Mouse (Mus musculus) CH12.LX (cell line): Measurements from ENCODE around the gene Rbm47. TPM values are rescaled to one million over a fixed set of nuclear protein-coding genes. Genes with fewer than 3 reads are reported as not detected.

Source experiments
- DNase-seq: peaks from one replicate; pipeline ENCODE4 v3.0.0-alpha.2; 2013; ENCODE audit errors: extremely low read depth
- H3K27ac ChIP-seq: 2 replicates; pipeline ENCODE4 v1.5.1; 2012; ENCODE audit warnings: low read depth, mild to moderate bottlenecking, control low read depth, moderate library complexity; ENCODE audit not compliant: insufficient read depth
- H3K27me3 ChIP-seq: replicated peaks from 2 replicates; pipeline ENCODE3; 2012; ENCODE audit warnings: inconsistent platforms
- H3K36me3 ChIP-seq, 2 experiments: replicated peaks in 1 of 2; 2 replicates each; pipeline versions ENCODE3 to v1.6.1; 2012; ENCODE audit warnings: inconsistent platforms in 1 of 2, low read length in 1 of 2, mild to moderate bottlenecking in 1 of 2, mixed read lengths in 1 of 2, moderate library complexity in 1 of 2; ENCODE audit not compliant: control insufficient read depth in 1 of 2, insufficient read depth in 1 of 2
- H3K4me1 ChIP-seq, 2 experiments: 2 replicates each; pipeline ENCODE4 v1.6.1; 2012; ENCODE audit warnings: inconsistent platforms in 1 of 2, moderate library complexity in 1 of 2; ENCODE audit not compliant: insufficient read depth in 2 of 2, control insufficient read depth in 1 of 2
- H3K4me2 ChIP-seq: 2 replicates; pipeline ENCODE4 v1.6.1; 2012; ENCODE audit warnings: low read depth, mild to moderate bottlenecking, control low read depth; ENCODE audit not compliant: poor library complexity, insufficient read depth, severe bottlenecking
- H3K4me3 ChIP-seq, 3 experiments: fragments of 150-350 bp in 1 of 3; sonication (generic) in 1 of 3; replicated peaks in 1 of 3; 2 replicates each; pipeline versions ENCODE3 to v1.5.1; 2011 to 2012; ENCODE audit warnings: low read depth in 2 of 3, low read length in 2 of 3, mild to moderate bottlenecking in 2 of 3, moderate library complexity in 2 of 3, control low read depth in 1 of 3, improper control_type of control experiment in 1 of 3, inconsistent platforms in 1 of 3, mixed read lengths in 1 of 3; ENCODE audit not compliant: poor library complexity in 1 of 3
- H3K79me2 ChIP-seq: replicated peaks from 2 replicates; pipeline ENCODE4 v1.6.1; 2012; ENCODE audit warnings: mild to moderate bottlenecking, moderate library complexity; ENCODE audit not compliant: control insufficient read depth, poor library complexity, insufficient read depth, severe bottlenecking; ENCODE audit errors: extremely low read depth
- H3K9ac ChIP-seq: 2 replicates; pipeline ENCODE4 v1.6.1; 2012; ENCODE audit warnings: low read depth, mild to moderate bottlenecking, control low read depth, moderate library complexity; ENCODE audit not compliant: insufficient read depth
- H3K9me3 ChIP-seq: replicated peaks from 2 replicates; pipeline ENCODE3; 2012; ENCODE audit warnings: low read length, inconsistent platforms, mixed read lengths
- BHLHE40 ChIP-seq: IDR thresholded peaks from 2 replicates; pipeline ENCODE4 v1.6.1; 2011; ENCODE audit warnings: mild to moderate bottlenecking, low read depth, low read length, improper control_type of control experiment
- EP300 ChIP-seq: IDR thresholded peaks from 2 replicates; pipeline ENCODE4 v1.6.1; 2011; ENCODE audit warnings: low read length, improper control_type of control experiment
- HCFC1 ChIP-seq: IDR thresholded peaks from 2 replicates; pipeline ENCODE4 v1.6.1; 2012; ENCODE audit warnings: low read depth, mild to moderate bottlenecking, inconsistent platforms, low read length, improper control_type of control experiment
- IRF4 ChIP-seq: IDR thresholded peaks from 2 replicates; pipeline ENCODE4 v1.6.1; 2014; ENCODE audit warnings: low read depth, mild to moderate bottlenecking, inconsistent platforms, low read length, improper control_type of control experiment
- JUN ChIP-seq: IDR thresholded peaks from 2 replicates; pipeline ENCODE4 v1.6.1; 2011; ENCODE audit warnings: low read depth, mild to moderate bottlenecking, low read length, improper control_type of control experiment, moderate library complexity; ENCODE audit not compliant: insufficient read depth
- KAT2A ChIP-seq: IDR thresholded peaks from 2 replicates; pipeline ENCODE4 v1.6.1; 2012; ENCODE audit warnings: low read length, improper control_type of control experiment, inconsistent platforms; ENCODE audit not compliant: insufficient replicate concordance
- MAFK ChIP-seq: IDR thresholded peaks from 2 replicates; pipeline ENCODE4 v1.6.1; 2011; ENCODE audit warnings: low read length, improper control_type of control experiment; ENCODE audit not compliant: insufficient replicate concordance
- MXI1 ChIP-seq: IDR thresholded peaks from 2 replicates; pipeline ENCODE4 v1.6.1; 2011; ENCODE audit warnings: mild to moderate bottlenecking, low read depth, low read length, improper control_type of control experiment
- MYC ChIP-seq: IDR thresholded peaks from 2 replicates; pipeline ENCODE4 v1.6.1; 2011; ENCODE audit warnings: low read depth, mild to moderate bottlenecking, improper control_type of control experiment, low read length
- NELFE ChIP-seq: IDR thresholded peaks from 2 replicates; pipeline ENCODE4 v1.6.1; 2011; ENCODE audit warnings: low read depth, low read length, improper control_type of control experiment
- NRF1 ChIP-seq: IDR thresholded peaks from 2 replicates; pipeline ENCODE4 v1.6.1; 2014; ENCODE audit warnings: low read depth, mild to moderate bottlenecking, inconsistent platforms, low read length, improper control_type of control experiment, moderate library complexity
- SIN3A ChIP-seq: IDR thresholded peaks from 2 replicates; pipeline ENCODE4 v1.6.1; 2012; ENCODE audit warnings: low read length, improper control_type of control experiment, inconsistent platforms
- TBP ChIP-seq: conservative IDR thresholded peaks from 2 replicates; pipeline ENCODE4 v1.6.1; 2011; ENCODE audit warnings: low read depth, low read length, improper control_type of control experiment
- UBTF ChIP-seq: IDR thresholded peaks from 2 replicates; pipeline ENCODE4 v1.6.1; 2012; ENCODE audit warnings: low read depth, mild to moderate bottlenecking, inconsistent platforms, low read length, improper control_type of control experiment, moderate library complexity
- USF1 ChIP-seq: IDR thresholded peaks from 2 replicates; pipeline ENCODE4 v1.6.1; 2014; ENCODE audit warnings: low read depth, mild to moderate bottlenecking, inconsistent platforms, low read length, improper control_type of control experiment
- dilution Hi-C: fragments of 300-500 bp; cut with MboI; formaldehyde crosslinking; loops from 2 replicates; pipeline ENCODE4 v1.14.3; 2020; ENCODE audit warnings: low sequenced_read_pairs; ENCODE audit not compliant: extremely low pct_unique_long_range_greater_than_20kb, extremely low pct_ligation_motif_present
- in situ Hi-C: fragments of 300-500 bp; cut with MboI; formaldehyde crosslinking; loops from 3 replicates; pipeline ENCODE4 v1.14.3; 2019; ENCODE audit warnings: low sequenced_read_pairs, low pct_ligation_motif_present, low pct_unique_long_range_greater_than_20kb, mixed read lengths
- polyA plus RNA-seq: library from polyadenylated mRNA; unstranded; fragments of >175 nt; gene quantifications from 2 replicates; pipeline ENCODE4 v1.2.1, GENCODE M21; 2012; ENCODE audit warnings: low read depth; ENCODE audit not compliant: insufficient read length
- total RNA-seq, 2 experiments: library from RNA; depleted of rRNA; stranded (reverse); fragments of 300-350 nt in 1 of 2; fragments of >200 nt in 1 of 2; gene quantifications; 2 replicates each; pipeline ENCODE4 v1.2.3; 2012 to 2014

Rbm47 gene
- total and polyA plus RNA-seq, 3 experiments: 0.08 to 9.2 (median 1.1) TPM

- Histone ChIP-seq H3K4me1 (peaks cover 24 to 30% of the 10 kb centered on the region in 2 experiments), H3K4me3 (peak overlapping the region in 2 of 3 experiments; percentile 59 to 63)
- TF ChIP-seq HCFC1 (no peak), NELFE (no peak), IRF4 (peak; percentile 5; the same call in 1 of the 2 replicates), MAFK (no peak), JUN (no peak), USF1 (no peak), SIN3A (peak; percentile 7; the same call in 1 of the 2 replicates), MYC (no peak), KAT2A (no peak), UBTF (peak; percentile 87), EP300 (no peak)
- TF ChIP-seq, all 38 proteins: peak for 3
- no peak for DNase-seq
- in situ Hi-C loops: no loop called here
- peaks cover 36% of the 10 kb centered on the region for H3K79me2 ChIP-seq
- peak overlapping the region; percentile 31 for H3K4me2 ChIP-seq
- no peaks in the 10 kb centered on the region for H3K9me3 ChIP-seq
- peak overlapping the region; percentile 79 for H3K27ac ChIP-seq
- peak overlapping the region; percentile 98 for H3K9ac ChIP-seq
- H3K36me3 ChIP-seq: no peaks in the 10 kb centered on the region
- dilution Hi-C loops: no loop called here
- no peaks in the 10 kb centered on the region for H3K27me3 ChIP-seq
Measured at GRCm38 (mm10) chr5:66150706-66151300, 22.1 kb downstream of the Rbm47 start.

- dilution Hi-C loops (no loop called here), in situ Hi-C loops (no loop called here)
- H3K9ac ChIP-seq: peak overlapping the region; percentile 98
Measured at GRCm38 (mm10) chr5:66150106-66150705, 22.7 kb downstream of the Rbm47 start.

More at GRCm38 (mm10) chr5:66150106-66150705, 22.7 kb downstream of the Rbm47 start:
- DNase-seq: no peak
- peak overlapping the region; percentile 31 for H3K4me2 ChIP-seq
- H3K36me3 ChIP-seq: no peaks in the 10 kb centered on the region
- H3K4me1 ChIP-seq: peaks cover 24 to 26% of the 10 kb centered on the region in 2 experiments
- TF ChIP-seq SIN3A: 0 out of 2 replicates have a peak, but pooled peaks have one; percentile 17
- TF ChIP-seq TBP: no peak
- TF ChIP-seq USF1: no peak
- 0 out of 2 replicates have a peak, but pooled peaks have one; percentile 33 for TF ChIP-seq MXI1
- no peak for TF ChIP-seq NRF1
- TF ChIP-seq BHLHE40: no peak
- no peaks in the 10 kb centered on the region for H3K9me3 ChIP-seq
- H3K27me3 ChIP-seq: no peaks in the 10 kb centered on the region
- H3K4me3 ChIP-seq: peak overlapping the region in 2 of 3 experiments; percentile 59 to 63
- peak overlapping the region; percentile 79; the same call in 1 of the 2 replicates for H3K27ac ChIP-seq
- H3K79me2 ChIP-seq: peaks cover 37% of the 10 kb centered on the region
